Mouse (Mus musculus): ENCODE data around the gene Prelid1. TPM values are rescaled to one million over a fixed set of nuclear protein-coding genes. Genes with fewer than 3 reads are reported as not detected.

Gene Prelid1
- polyA plus RNA-seq, 2 experiments: 282 to 476 TPM

DNA sequence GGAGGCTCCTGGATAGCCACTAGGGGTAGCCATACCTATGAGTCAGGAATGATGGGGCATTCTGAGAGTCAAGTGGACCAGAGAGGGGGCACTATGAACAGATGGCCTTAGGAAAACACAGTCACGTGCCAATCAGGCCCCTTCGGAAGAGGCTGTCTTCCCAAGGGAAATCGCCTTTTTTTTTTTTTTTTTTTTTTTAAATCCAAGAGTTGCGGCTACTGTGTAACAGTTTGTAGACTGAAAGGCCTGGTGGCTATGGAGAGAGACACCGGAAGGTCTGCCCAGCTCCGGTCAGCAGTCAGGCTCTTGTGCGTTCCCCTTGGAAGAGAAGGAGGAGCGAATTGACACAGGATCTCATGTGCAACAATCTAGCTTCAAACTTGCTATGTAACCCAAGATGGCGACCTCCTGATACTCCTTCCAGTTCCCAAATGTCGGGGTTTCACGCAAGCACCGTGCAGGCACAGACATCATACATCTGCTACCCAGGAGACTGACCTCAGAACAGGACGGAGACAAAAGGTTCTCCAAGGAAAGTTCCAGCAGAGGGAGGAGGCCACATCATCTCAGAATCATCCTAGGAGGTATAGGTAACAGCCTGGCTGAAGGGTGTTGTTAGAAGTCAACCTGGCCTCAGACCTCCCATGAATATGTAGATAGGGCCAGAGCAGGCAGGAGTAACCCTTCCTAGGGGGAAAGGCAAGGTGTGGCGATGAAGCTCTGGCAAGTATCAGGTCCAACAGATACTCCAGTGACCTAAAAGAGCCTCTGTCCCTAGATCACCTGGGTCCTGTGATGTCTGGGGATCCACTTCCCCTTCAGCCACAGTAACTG, 10.5 kb downstream of the Prelid1 start:
- Histone ChIP-seq H3K27me3 (ENCODE audit: control insufficient read depth, insufficient read depth, low read length) (no peaks in the 10 kb centered on the region), H3K9me3 (ENCODE audit: control insufficient read depth, low read length) (no peaks in the 10 kb centered on the region), H3K9ac (ENCODE audit: low read depth, low read length, severe bottlenecking) (peak overlapping the region; percentile 65; the same call in 1 of the 2 replicates), H3K27ac (replicated peaks; ENCODE audit: low read depth, low read length) (peak overlapping the region; percentile 86), H3K4me1 (ENCODE audit: control insufficient read depth, insufficient read depth, low read length) (peaks cover 27% of the 10 kb centered on the region), H3K4me2 (replicated peaks; ENCODE audit: low read depth, low read length, severe bottlenecking) (peak overlapping the region; percentile 91), H3K4me3 (replicated peaks; ENCODE audit: low read length) (peak overlapping the region; percentile 77), H3K36me3 (ENCODE audit: control insufficient read depth, insufficient read depth, low read length) (peaks cover 6% of the 10 kb centered on the region)
- DNase-seq (ENCODE audit: low spot score) (no peak), ATAC-seq (ENCODE audit: low FRiP score, low read depth) (no peak)
- TF ChIP-seq POLR2A (IDR thresholded peaks at IDR 0.05; ENCODE audit: borderline replicate concordance, extremely low read depth, insufficient read depth, insufficient read length): no peak
- 47% methylated on average over 14 of the region's 14 CpGs for WGBS

DNA sequence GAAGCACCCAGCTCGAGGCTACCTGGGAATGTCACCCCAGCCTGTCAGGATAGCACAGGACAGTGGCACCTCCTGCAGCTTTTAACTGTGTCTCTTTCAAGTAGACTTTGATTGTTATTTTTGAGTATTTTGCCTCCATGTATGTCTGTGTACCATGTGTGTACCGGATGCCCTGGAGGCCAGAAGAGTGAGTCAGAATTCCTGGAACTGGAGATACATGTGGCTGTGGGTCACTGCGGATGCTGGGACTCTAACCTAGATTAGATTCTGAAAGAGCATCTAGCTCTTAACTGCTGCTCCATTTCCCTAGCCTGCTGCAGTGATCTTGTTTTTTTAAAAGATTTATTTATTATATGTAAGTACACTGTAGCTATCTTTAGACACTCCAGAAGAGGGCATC, 12.0 kb downstream of the Prelid1 start:
- Histone ChIP-seq H3K4me1 (ENCODE audit: control insufficient read depth, insufficient read depth, low read length) (peaks cover 25% of the 10 kb centered on the region), H3K9me3 (ENCODE audit: control insufficient read depth, low read length) (no peaks in the 10 kb centered on the region), H3K4me2 (replicated peaks; ENCODE audit: low read depth, low read length, severe bottlenecking) (no peak overlapping the region), H3K4me3 (replicated peaks; ENCODE audit: low read length) (no peak overlapping the region), H3K9ac (ENCODE audit: low read depth, low read length, severe bottlenecking) (no peak overlapping the region), H3K36me3 (ENCODE audit: control insufficient read depth, insufficient read depth, low read length) (no peaks in the 10 kb centered on the region), H3K27ac (replicated peaks; ENCODE audit: low read depth, low read length) (no peak overlapping the region), H3K27me3 (ENCODE audit: control insufficient read depth, insufficient read depth, low read length) (no peaks in the 10 kb centered on the region)
- 82% methylated on average over 3 of the region's 3 CpGs for WGBS
- DNase-seq (ENCODE audit: low spot score) (no peak), ATAC-seq (ENCODE audit: low FRiP score, low read depth) (no peak)
- TF ChIP-seq POLR2A (IDR thresholded peaks at IDR 0.05; ENCODE audit: borderline replicate concordance, extremely low read depth, insufficient read depth, insufficient read length): no peak

DNA sequence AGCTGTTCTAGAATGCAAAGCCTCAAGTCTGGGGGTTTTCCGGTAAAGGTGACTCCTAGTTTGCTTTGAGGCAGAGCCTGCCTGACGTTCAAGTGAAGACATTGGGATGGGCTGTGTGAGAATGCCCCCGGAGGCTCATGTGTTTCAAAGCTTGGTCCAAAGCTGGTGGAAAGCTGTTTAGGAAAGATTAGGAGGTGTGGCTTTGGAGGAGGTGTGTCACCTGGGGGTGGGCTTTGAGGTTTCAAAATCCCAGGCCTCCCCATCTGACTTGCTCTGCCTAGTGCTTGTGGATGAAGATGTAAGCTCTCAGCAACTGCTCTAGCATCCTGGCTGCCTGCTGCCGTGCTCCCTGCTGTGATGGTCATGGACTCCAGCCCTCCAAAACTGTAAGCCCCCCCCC, 15.4 kb downstream of the Prelid1 start:
- Histone ChIP-seq H3K27me3 (ENCODE audit: control insufficient read depth, insufficient read depth, low read length) (no peaks in the 10 kb centered on the region), H3K36me3 (ENCODE audit: control insufficient read depth, insufficient read depth, low read length) (no peaks in the 10 kb centered on the region), H3K27ac (replicated peaks; ENCODE audit: low read depth, low read length) (no peak overlapping the region), H3K9ac (ENCODE audit: low read depth, low read length, severe bottlenecking) (no peak overlapping the region), H3K9me3 (ENCODE audit: control insufficient read depth, low read length) (no peaks in the 10 kb centered on the region), H3K4me1 (ENCODE audit: control insufficient read depth, insufficient read depth, low read length) (peaks cover 3% of the 10 kb centered on the region; the same call in 1 of the 2 replicates), H3K4me3 (replicated peaks; ENCODE audit: low read length) (no peak overlapping the region), H3K4me2 (replicated peaks; ENCODE audit: low read depth, low read length, severe bottlenecking) (no peak overlapping the region)
- ATAC-seq (ENCODE audit: low FRiP score, low read depth) (no peak), DNase-seq (ENCODE audit: low spot score) (no peak)
- TF ChIP-seq POLR2A (IDR thresholded peaks at IDR 0.05; ENCODE audit: borderline replicate concordance, extremely low read depth, insufficient read depth, insufficient read length): no peak
- WGBS: 87% methylated on average over 4 of the region's 4 CpGs

DNA sequence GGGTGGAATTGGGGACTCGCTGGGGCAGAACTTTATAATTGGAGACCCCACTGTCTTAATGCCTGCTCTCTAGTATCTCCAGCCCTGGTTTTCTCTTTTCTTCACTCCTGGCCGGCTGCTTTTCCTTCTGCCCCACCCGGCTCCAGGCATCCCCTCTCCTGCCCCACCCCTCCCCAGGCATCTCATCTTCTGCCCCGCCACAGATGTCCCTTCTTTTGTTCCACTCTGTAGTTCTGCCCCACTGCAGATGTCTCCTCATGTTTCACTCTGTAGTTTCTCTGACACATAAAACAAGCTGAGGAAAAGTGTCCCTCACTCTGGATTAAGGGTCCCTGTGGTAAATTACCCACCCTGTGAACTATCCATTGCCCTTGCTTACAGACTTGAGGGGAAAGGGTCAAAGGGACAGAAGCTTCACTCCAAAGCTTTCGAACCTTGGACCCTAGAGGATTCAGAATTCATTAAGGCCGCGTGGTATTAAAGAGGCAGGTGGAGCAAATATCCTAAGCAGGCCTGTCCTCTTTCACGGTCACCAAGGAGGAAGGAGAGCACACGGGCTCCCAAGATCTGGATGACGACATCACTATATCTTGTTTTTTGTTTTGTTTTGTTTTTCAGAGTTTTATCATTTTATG, 17.2 kb downstream of the Prelid1 start:
- H3K27ac ChIP-seq (replicated peaks; ENCODE audit: low read depth, low read length): no peak overlapping the region
- no peak overlapping the region for H3K4me3 ChIP-seq (replicated peaks; ENCODE audit: low read length)
- H3K4me1 ChIP-seq (ENCODE audit: control insufficient read depth, insufficient read depth, low read length): no peaks in the 10 kb centered on the region
- no peak for TF ChIP-seq POLR2A (IDR thresholded peaks at IDR 0.05; ENCODE audit: borderline replicate concordance, extremely low read depth, insufficient read depth, insufficient read length)
- ATAC-seq (ENCODE audit: low FRiP score, low read depth): no peak
- H3K27me3 ChIP-seq (ENCODE audit: control insufficient read depth, insufficient read depth, low read length): no peaks in the 10 kb centered on the region
- no peak overlapping the region for H3K4me2 ChIP-seq (replicated peaks; ENCODE audit: low read depth, low read length, severe bottlenecking)
- no peaks in the 10 kb centered on the region for H3K9me3 ChIP-seq (ENCODE audit: control insufficient read depth, low read length)
- 68% methylated on average over 10 of the region's 10 CpGs for WGBS
- no peak overlapping the region for H3K9ac ChIP-seq (ENCODE audit: low read depth, low read length, severe bottlenecking)
- DNase-seq (ENCODE audit: low spot score): no peak
- H3K36me3 ChIP-seq (ENCODE audit: control insufficient read depth, insufficient read depth, low read length): no peaks in the 10 kb centered on the region

DNA sequence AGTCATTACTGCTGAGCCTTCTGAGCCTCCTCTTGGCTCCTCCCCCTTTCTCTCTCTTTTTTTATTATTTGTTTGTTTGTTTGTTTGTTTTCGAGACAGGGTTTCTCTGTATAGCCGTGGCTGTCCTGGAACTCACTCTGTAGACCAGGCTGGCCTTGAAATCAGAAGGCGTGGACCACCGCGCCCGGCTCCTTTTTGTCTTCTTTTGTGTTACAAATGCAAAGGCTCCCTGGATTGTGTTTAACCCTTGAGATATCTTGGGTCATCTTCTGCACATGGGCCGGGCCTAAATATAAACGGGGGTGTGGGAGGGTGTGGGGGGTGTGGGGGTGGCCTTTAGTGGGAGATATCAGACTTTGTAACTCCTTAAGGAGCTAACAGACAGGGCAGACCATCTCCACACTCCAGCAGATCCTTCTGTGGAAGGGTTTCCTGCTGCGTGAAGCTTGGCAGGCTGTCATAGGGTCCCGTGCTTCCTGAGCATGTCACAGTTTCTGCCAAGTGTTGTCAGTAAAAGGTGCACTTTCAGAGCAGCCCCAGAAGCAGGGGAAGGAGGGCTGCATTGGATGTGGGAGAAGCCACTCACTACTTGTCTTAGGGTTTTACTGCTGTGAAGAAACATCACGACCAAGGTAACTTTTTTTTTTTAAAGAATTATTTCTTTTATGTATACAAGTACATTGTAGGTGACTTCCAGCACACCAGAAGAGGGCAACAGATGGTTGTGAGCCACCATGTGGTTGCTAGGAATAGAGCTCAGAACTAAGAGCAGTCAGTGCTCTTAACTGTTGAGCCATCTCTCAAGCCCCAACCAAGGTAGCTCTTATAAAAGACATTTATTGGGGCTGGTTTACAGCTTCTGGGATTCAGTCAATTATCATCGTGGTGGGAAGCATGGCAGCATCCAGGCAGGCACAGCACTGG, 18.1 kb downstream of the Prelid1 start:
- Histone ChIP-seq H3K9me3 (ENCODE audit: control insufficient read depth, low read length) (no peaks in the 10 kb centered on the region), H3K9ac (ENCODE audit: low read depth, low read length, severe bottlenecking) (no peak overlapping the region), H3K4me3 (replicated peaks; ENCODE audit: low read length) (no peak overlapping the region), H3K4me2 (replicated peaks; ENCODE audit: low read depth, low read length, severe bottlenecking) (no peak overlapping the region), H3K27me3 (ENCODE audit: control insufficient read depth, insufficient read depth, low read length) (no peaks in the 10 kb centered on the region), H3K4me1 (ENCODE audit: control insufficient read depth, insufficient read depth, low read length) (no peaks in the 10 kb centered on the region), H3K36me3 (ENCODE audit: control insufficient read depth, insufficient read depth, low read length) (no peaks in the 10 kb centered on the region), H3K27ac (replicated peaks; ENCODE audit: low read depth, low read length) (no peak overlapping the region)
- TF ChIP-seq POLR2A (IDR thresholded peaks at IDR 0.05; ENCODE audit: borderline replicate concordance, extremely low read depth, insufficient read depth, insufficient read length): no peak
- DNase-seq (ENCODE audit: low spot score) (no peak), ATAC-seq (ENCODE audit: low FRiP score, low read depth) (no peak)
- WGBS: 65% methylated on average over 12 of the region's 12 CpGs
